Mouse (Mus musculus) small intestine, adult 2 months (tissue): ENCODE measurements around the gene Mmaa.

Source experiments
- CTCF ChIP-seq: fragments of 200-500 bp; IDR thresholded peaks from 2 replicates; pipeline ENCODE4 v1.5.1; 2012; ENCODE audit warnings: low read depth, mild to moderate bottlenecking, control low read depth, inconsistent platforms, low read length, moderate library complexity, mixed read lengths; ENCODE audit not compliant: insufficient replicate concordance, insufficient read length; ENCODE audit errors: extremely low read depth
- POLR2A ChIP-seq: fragments of 200-500 bp; IDR thresholded peaks from 2 replicates; pipeline ENCODE4 v1.6.1; 2012; ENCODE audit warnings: low read depth, mild to moderate bottlenecking, control low read depth, inconsistent platforms, low read length, moderate library complexity

DNA sequence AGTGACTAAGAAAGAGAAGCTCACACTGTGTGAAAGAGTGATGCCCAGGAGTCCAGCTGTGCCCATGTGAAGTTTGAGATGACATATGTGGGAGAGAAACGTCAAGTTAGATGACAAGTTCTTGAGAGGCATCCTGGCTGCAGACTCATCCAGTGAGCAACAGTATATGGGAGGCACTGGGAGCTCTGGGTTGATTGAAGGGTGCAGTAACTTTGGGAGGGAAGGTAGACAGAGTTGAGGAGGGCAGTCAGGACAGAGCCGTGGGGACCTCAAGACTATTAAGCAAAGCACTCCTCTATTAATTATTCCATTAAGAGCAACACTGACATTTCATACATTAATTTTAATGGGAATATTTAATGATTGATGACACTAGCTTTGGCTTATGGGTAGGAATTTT lies 35.0 kb upstream of the Mmaa start:
- no peak for TF ChIP-seq POLR2A
- TF ChIP-seq CTCF: no peak
